Mouse (Mus musculus) thymus, adult 2 months (tissue): ENCODE data around the gene Asic1. TPM values are rescaled to one million over a fixed set of nuclear protein-coding genes. Genes with fewer than 3 reads are reported as not detected.

Source experiments
- DNase-seq: peaks from one replicate; pipeline ENCODE4 v3.0.0; 2021
- H3K27ac ChIP-seq: fragments of 200-500 bp; 2 replicates; pipeline ENCODE4 v1.5.1; 2012; ENCODE audit warnings: low read length, control low read depth; ENCODE audit not compliant: control insufficient read depth, insufficient read depth
- H3K27me3 ChIP-seq: fragments of 200-500 bp; 2 replicates; pipeline ENCODE4 v1.6.1; 2012; ENCODE audit warnings: mild to moderate bottlenecking, low read length, moderate library complexity, mixed read lengths; ENCODE audit not compliant: control insufficient read depth, insufficient read depth
- H3K36me3 ChIP-seq: fragments of 200-500 bp; 2 replicates; pipeline ENCODE4 v1.6.1; 2012; ENCODE audit warnings: mild to moderate bottlenecking, low read length, moderate library complexity; ENCODE audit not compliant: control insufficient read depth, insufficient read depth
- H3K4me1 ChIP-seq: fragments of 200-500 bp; replicated peaks from 2 replicates; pipeline ENCODE4 v1.6.1; 2012; ENCODE audit warnings: low read length; ENCODE audit not compliant: control insufficient read depth, insufficient read depth
- H3K4me3 ChIP-seq: fragments of 200-500 bp; 2 replicates; pipeline ENCODE4 v1.5.1; 2012; ENCODE audit warnings: mild to moderate bottlenecking, low read length, control low read depth, moderate library complexity; ENCODE audit not compliant: control insufficient read depth, insufficient read depth
- CTCF ChIP-seq: fragments of 200-500 bp; IDR thresholded peaks from 2 replicates; pipeline ENCODE4 v1.5.1; 2012; ENCODE audit warnings: mild to moderate bottlenecking, control low read depth, low read length, moderate library complexity, borderline replicate concordance; ENCODE audit not compliant: control insufficient read depth, poor library complexity, insufficient read depth; ENCODE audit errors: extremely low read depth
- POLR2A ChIP-seq: fragments of 200-500 bp; IDR thresholded peaks from 2 replicates; pipeline ENCODE4 v1.6.1; 2012; ENCODE audit warnings: mild to moderate bottlenecking, low read length, control low read depth, moderate library complexity; ENCODE audit not compliant: control insufficient read depth, poor library complexity, insufficient read depth; ENCODE audit errors: extremely low read depth
- WGBS: fragments of 180-500 bp; shearing (Covaris S2); methylation state at CpG from one replicate; pipeline ENCODE4 v1.1.7; 2018; 5-methylcytosine and 5-hydroxymethylcytosine counted together
- polyA plus RNA-seq: library from polyadenylated mRNA; depleted of rRNA; stranded (reverse); fragments of >200 nt; gene quantifications from 2 replicates; pipeline ENCODE4 v1.2.3, GENCODE M21; 2012

Asic1 gene
- polyA plus RNA-seq, 1 experiment = 0.13 TPM

- 94% methylated on average over 23 of the region's 23 CpGs for WGBS
These were observed 34.0 kb downstream of the Asic1 start for GRCm38 (mm10) chr15:99704041-99704681.

DNA sequence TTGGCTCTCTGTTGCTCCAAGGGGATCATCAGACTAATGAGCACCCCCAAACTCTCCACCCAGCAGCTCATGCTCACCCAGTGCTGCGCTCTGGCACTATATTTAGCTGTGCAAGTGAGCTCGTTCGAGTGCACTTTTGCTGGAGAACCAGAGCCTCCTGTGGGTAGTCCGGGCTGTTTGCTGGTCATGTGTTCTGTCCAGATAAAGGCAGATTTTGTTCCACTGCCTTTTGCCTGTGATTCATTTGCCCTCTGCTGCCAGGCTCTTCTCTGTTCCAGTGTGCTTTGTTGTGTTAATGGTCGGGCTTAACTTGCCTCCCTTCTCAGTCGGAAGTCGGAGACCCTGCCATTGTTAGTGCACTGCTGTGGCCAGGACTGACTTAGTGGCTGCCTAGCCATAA is 34.7 kb downstream of the Asic1 start:
- peaks cover 37% of the 10 kb centered on the region for H3K36me3 ChIP-seq
- peaks cover 11% of the 10 kb centered on the region for H3K4me1 ChIP-seq
- no peak overlapping the region for H3K4me3 ChIP-seq
- no peak for DNase-seq
- no peak overlapping the region for H3K27ac ChIP-seq
- no peak for TF ChIP-seq CTCF
- TF ChIP-seq POLR2A = no peak
- WGBS = 93% methylated on average over 7 of the region's 7 CpGs
- no peaks in the 10 kb centered on the region for H3K27me3 ChIP-seq

More at GRCm38 (mm10) chr15:99704041-99704681, 34.0 kb downstream of the Asic1 start:
- H3K36me3 ChIP-seq = peaks cover 31% of the 10 kb centered on the region
- H3K27ac ChIP-seq = no peak overlapping the region
- no peak for DNase-seq
- TF ChIP-seq CTCF = no peak
- no peak for TF ChIP-seq POLR2A
- H3K4me1 ChIP-seq = peaks cover 11% of the 10 kb centered on the region
- no peak overlapping the region for H3K4me3 ChIP-seq
- no peaks in the 10 kb centered on the region for H3K27me3 ChIP-seq

GRCm38 (mm10) chr15:99705440-99706048 is 35.4 kb downstream of the Asic1 start, which contains the start of gene Gm17349:
Gene Gm17349, minus strand, starts transcription at chr15:99705490.
- Histone ChIP-seq H3K27me3 (no peaks in the 10 kb centered on the region), H3K4me1 (peaks cover 11% of the 10 kb centered on the region), H3K27ac (no peak within 1 kb of the TSS), H3K4me3 (no peak within 1 kb of the TSS), H3K36me3 (peaks cover 43% of the 10 kb centered on the region)
- whole genome bisulfite sequencing = 76% methylated on average over 11 of the region's 11 CpGs
- DNase-seq = peak; percentile 40
- no peak for TF ChIP-seq POLR2A
- no peak for TF ChIP-seq CTCF

GRCm38 (mm10) chr15:99708176-99708575 is 38.0 kb downstream of the Asic1 start:
- no peak for TF ChIP-seq CTCF
- TF ChIP-seq POLR2A = no peak
- peaks cover 66% of the 10 kb centered on the region for H3K36me3 ChIP-seq
- peaks cover 1% of the 10 kb centered on the region; the same call in 1 of the 2 replicates for H3K4me1 ChIP-seq
- DNase-seq = no peak
- H3K4me3 ChIP-seq = no peak overlapping the region
- H3K27me3 ChIP-seq = no peaks in the 10 kb centered on the region
- no peak overlapping the region for H3K27ac ChIP-seq
- 98% methylated on average over 13 of the region's 13 CpGs for WGBS

DNA sequence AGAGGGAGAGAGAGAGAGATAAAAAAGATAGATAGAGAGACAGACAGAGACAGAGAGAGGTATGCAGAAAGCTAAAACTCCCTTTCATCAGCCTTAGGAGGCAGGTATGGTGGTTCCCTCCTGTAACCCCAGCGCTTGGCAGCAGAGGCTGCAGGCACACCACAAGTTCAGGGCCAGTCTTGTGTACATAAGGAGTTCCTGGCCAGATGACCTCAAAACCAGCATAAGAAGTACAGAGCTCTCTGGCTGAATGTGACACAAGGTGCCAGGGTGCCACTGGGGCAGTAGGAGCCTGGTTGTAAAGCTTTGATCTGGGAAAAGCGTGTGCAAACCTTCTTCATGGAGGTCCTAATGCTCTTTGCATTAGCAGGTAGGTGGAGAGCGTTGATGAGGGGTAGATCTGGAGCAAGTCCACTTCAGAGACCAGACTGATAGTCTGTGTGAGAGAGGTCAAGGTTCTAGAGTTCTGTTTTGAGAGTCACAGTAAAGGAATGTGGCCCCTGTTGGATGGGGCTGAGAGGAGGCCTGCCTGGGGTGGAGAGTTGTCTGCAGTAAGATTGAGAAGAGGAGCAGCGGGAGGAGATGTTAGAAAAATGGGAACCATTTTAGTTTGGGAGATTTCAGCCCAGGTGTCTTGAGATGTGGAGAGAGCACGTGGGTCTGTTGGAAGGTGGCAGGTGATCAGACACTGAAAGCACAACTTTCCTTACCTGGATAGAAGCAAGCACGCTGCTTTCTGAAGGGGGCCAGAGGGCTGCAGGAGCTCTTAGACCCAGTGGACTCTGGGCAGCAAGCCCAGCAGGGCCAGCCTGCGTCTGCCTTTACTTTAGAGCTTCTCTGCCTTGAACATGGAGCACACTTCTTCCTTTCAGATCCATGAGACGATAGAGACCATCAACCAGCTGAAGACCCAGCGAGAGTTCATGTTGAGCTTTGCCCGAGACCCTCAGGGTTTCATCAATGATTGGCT is 40.3 kb downstream of the Asic1 start:
- Histone ChIP-seq H3K27me3 (no peaks in the 10 kb centered on the region), H3K36me3 (peaks cover 63% of the 10 kb centered on the region), H3K27ac (no peak overlapping the region), H3K4me1 (no peaks in the 10 kb centered on the region), H3K4me3 (no peak overlapping the region)
- WGBS = 97% methylated on average over 10 of the region's 10 CpGs
- TF ChIP-seq POLR2A (no peak), CTCF (no peak)
- DNase-seq = no peak

DNA sequence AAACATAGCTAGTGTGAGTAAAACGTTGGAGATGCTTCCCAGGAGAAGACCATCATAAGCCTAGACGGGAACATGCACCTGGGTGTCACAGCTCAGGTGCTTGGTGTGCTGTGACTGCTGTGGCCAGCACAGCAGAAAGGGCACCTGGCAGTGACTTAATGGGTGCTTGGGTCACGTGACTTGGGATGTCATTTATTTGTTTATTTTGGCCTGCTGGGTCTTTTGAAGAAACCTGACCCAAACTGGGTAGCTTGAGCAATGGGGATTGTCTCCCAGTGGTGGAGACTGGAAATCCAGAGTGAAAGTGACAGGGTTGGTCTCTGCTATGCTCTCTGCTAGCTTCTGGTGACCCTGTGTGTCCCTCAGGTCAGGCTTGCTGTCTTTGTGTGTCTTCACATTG is 41.3 kb downstream of the Asic1 start:
- Histone ChIP-seq H3K4me3 (no peak overlapping the region), H3K27me3 (no peaks in the 10 kb centered on the region), H3K4me1 (no peaks in the 10 kb centered on the region), H3K27ac (no peak overlapping the region), H3K36me3 (peaks cover 58% of the 10 kb centered on the region)
- no peak for TF ChIP-seq POLR2A
- no peak for TF ChIP-seq CTCF
- DNase-seq = no peak
- 94% methylated on average over 3 of the region's 3 CpGs for WGBS
